Mouse (Mus musculus): ENCODE data around the gene Gm3594. TPM values are rescaled to one million over a fixed set of nuclear protein-coding genes. Genes with fewer than 3 reads are reported as not detected.
"Not testable (repeated sequence)": the region's sequence is repeated elsewhere in the genome, so short reads cannot be mapped to it uniquely, and the experiment has no call there.

Gene Gm3594
- polyA plus RNA-seq (2012; rRNA removed): not detected in 2 replicates

DNA sequence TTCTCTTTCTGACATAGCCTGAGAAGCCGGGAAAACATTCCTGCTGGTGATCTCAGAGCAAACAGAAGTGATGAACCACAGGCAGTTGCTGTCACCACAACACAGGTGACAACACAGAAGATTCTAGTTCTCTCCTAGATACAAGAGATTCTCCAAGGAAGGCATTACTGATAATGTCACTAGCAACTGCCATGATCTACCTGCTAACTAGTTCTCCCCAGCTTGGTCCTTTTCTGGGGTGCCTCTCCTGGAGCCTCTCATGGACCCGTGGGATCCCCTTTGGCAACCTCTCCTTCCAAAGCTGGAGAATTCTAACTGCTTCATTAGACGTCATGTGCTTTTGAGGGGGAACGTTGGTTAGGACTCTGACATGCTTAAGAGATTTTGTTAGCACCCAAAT, at the start of gene Gm3594:
Gene Gm3594, minus strand, starts transcription at position 101 of the 400 bp plus-strand sequence.
- not testable (repeated sequence) for DNase-seq (ENCODE audit: extremely low spot score in 1 of 2, low spot score in 1 of 2)

GRCm38 (mm10) chr14:6486331-6486730, 41.9 kb upstream of the Gm3594 start:
- not testable (repeated sequence) for DNase-seq (ENCODE audit: extremely low spot score in 1 of 2, low spot score in 1 of 2)

- not testable (repeated sequence) for DNase-seq (ENCODE audit: extremely low spot score in 1 of 2, low spot score in 1 of 2)
Measured at GRCm38 (mm10) chr14:6485541-6485940, 41.1 kb upstream of the Gm3594 start.

- not testable (repeated sequence) for DNase-seq (ENCODE audit: extremely low spot score in 1 of 2, low spot score in 1 of 2)
Measured at GRCm38 (mm10) chr14:6482126-6482525, 37.7 kb upstream of the Gm3594 start.

GRCm38 (mm10) chr14:6471856-6472255, 27.4 kb upstream of the Gm3594 start:
- DNase-seq (ENCODE audit: extremely low spot score in 1 of 2, low spot score in 1 of 2): not testable (repeated sequence)

DNA sequence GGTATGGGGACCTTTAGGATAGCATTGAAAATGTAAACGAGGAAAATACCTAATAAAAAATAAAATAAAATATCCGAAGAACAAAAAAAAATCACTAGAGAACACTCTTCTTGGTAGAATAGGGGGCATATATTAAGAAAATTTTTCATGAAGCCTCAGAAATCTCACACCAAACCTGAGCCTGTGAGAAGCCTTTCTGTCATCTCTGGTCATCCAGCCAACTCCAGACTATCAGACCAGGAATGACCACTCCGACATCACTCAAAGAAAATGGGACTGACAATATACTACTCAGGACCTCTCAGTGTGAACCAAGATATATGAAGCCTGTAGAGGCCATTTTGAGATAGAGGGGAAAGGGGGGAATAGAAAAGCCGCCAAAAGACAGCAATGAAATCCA, 3.6 kb downstream of the Gm3594 start:
- DNase-seq (ENCODE audit: extremely low spot score in 1 of 2, low spot score in 1 of 2): not testable (repeated sequence)

DNA sequence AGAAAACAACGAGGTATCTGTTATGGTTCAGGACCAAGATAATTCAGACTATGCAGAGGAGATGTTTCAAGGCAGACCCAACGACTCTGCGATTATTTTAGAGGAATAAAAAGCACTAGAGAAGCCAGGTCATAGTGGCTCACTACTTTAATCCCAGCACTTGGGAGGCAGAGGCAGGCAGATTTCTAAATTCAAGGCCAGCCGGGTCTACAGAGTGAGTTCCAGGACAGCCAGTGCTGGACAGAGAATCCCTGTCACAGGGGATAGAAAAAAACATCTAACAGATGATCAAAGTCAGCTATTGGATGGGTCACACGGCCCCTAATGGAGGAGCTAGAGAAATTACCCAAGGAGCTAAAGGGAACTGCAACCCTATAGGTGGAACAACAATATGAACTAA, 4.2 kb downstream of the Gm3594 start:
- DNase-seq (ENCODE audit: extremely low spot score in 1 of 2, low spot score in 1 of 2): not testable (repeated sequence)

GRCm38 (mm10) chr14:6426766-6427165, 17.6 kb downstream of the Gm3594 start:
- DNase-seq (ENCODE audit: extremely low spot score in 1 of 2, low spot score in 1 of 2): not testable (repeated sequence)

- not testable (repeated sequence) for DNase-seq (ENCODE audit: extremely low spot score in 1 of 2, low spot score in 1 of 2)
Measured at GRCm38 (mm10) chr14:6426353-6426752, 18.1 kb downstream of the Gm3594 start.

GRCm38 (mm10) chr14:6412382-6412781, 32.0 kb downstream of the Gm3594 start, which contains the start of gene Gm3591:
Gene Gm3591, minus strand, starts transcription at chr14:6412482.
- DNase-seq (ENCODE audit: extremely low spot score in 1 of 2, low spot score in 1 of 2): not testable (repeated sequence)

- DNase-seq (ENCODE audit: extremely low spot score in 1 of 2, low spot score in 1 of 2): not testable (repeated sequence)
Measured at GRCm38 (mm10) chr14:6390219-6390618, 54.2 kb downstream of the Gm3594 start, which contains the start of gene Gm16440. Gene Gm16440, minus strand, starts transcription at chr14:6390319.

Other genes with a start within 250 kb of the Gm3594 start
- gene Gm21560, start 225.3 kb downstream of the Gm3594 start, polyA plus RNA-seq (2012; rRNA removed): not detected in 2 replicates
- 0.28 and 0.42 TPM in 2 replicates for gene Gm3411, start 157.4 kb downstream of the Gm3594 start, polyA plus RNA-seq (2012; rRNA removed)
- gene Gm21103, start 139.8 kb downstream of the Gm3594 start, polyA plus RNA-seq (2012; rRNA removed): not detected in 2 replicates
- not detected in 2 replicates for gene Gm3618, start 100.9 kb downstream of the Gm3594 start, polyA plus RNA-seq (2012; rRNA removed)
- gene Gm16440, start 54.3 kb downstream of the Gm3594 start, polyA plus RNA-seq (2012; rRNA removed): not detected in 2 replicates
- 0.76 and 1.0 TPM in 2 replicates for gene Gm3591, start 32.1 kb downstream of the Gm3594 start, polyA plus RNA-seq (2012; rRNA removed)
- not detected in 2 replicates for gene Gm8356, start 92.7 kb upstream of the Gm3594 start, polyA plus RNA-seq (2012; rRNA removed)
- gene Gm3629, start 146.0 kb upstream of the Gm3594 start, polyA plus RNA-seq (2012; rRNA removed): 0.38 and 0.40 TPM in 2 replicates
- 0.54 and 0.82 TPM in 2 replicates for gene Gm3460, start 177.8 kb upstream of the Gm3594 start, polyA plus RNA-seq (2012; rRNA removed)
- gene Gm10251, start 239.6 kb upstream of the Gm3594 start, polyA plus RNA-seq (2012; rRNA removed): not detected in 2 replicates